Mouse (Mus musculus) heart, embryonic 14.5 days (tissue): ENCODE measurements around the gene Creb5. TPM values are rescaled to one million over a fixed set of nuclear protein-coding genes. Genes with fewer than 3 reads are reported as not detected.
A peak's percentile ranks its signal among the peaks of the same experiment; 100 is the strongest.

Experiments
- ATAC-seq: fragments of 200-750 bp; cut with Nextera tagmentation; 2 replicates; pipeline ENCODE4 v1.8.0; 2017; ENCODE audit warnings: low read depth, moderate TSS enrichment; ENCODE audit not compliant: insufficient number of reproducible peaks, insufficient read depth, low FRiP score
- H3K27ac ChIP-seq, 2 experiments: fragments of 200-500 bp in 1 of 2; fragments of 300-500 bp in 1 of 2; sonication (generic) in 1 of 2; replicated peaks in 1 of 2; 2 replicates each; pipeline ENCODE4 v1.5.1; 2012 to 2014; ENCODE audit warnings: low read depth in 2 of 2, low read length in 2 of 2, control low read depth in 1 of 2, mild to moderate bottlenecking in 1 of 2, mixed read lengths in 1 of 2; ENCODE audit not compliant: control insufficient read depth in 1 of 2, insufficient read depth in 1 of 2
- H3K27me3 ChIP-seq: fragments of 300-500 bp; sonication (generic); 2 replicates; pipeline ENCODE4 v1.6.1; 2014; ENCODE audit warnings: mild to moderate bottlenecking, low read length, control low read depth; ENCODE audit not compliant: control insufficient read depth, insufficient read depth
- H3K36me3 ChIP-seq: fragments of 300-500 bp; sonication (generic); 2 replicates; pipeline ENCODE4 v1.6.1; 2014; ENCODE audit warnings: mild to moderate bottlenecking, control low read depth, low read length, mixed read lengths; ENCODE audit not compliant: control insufficient read depth, insufficient read depth
- H3K4me1 ChIP-seq, 2 experiments: fragments of 200-500 bp in 1 of 2; fragments of 300-500 bp in 1 of 2; sonication (generic) in 1 of 2; 2 replicates each; pipeline ENCODE4 v1.6.1; 2012 to 2014; ENCODE audit warnings: low read length in 2 of 2, control low read depth in 1 of 2, mixed read lengths in 1 of 2; ENCODE audit not compliant: control insufficient read depth in 2 of 2, insufficient read depth in 2 of 2
- H3K4me2 ChIP-seq: fragments of 300-500 bp; sonication (generic); 2 replicates; pipeline ENCODE4 v1.6.1; 2014; ENCODE audit warnings: mild to moderate bottlenecking, low read length
- H3K4me3 ChIP-seq, 2 experiments: fragments of 200-500 bp in 1 of 2; fragments of 300-500 bp in 1 of 2; sonication (generic) in 1 of 2; 2 replicates each; pipeline ENCODE4 v1.5.1; 2012 to 2014; ENCODE audit warnings: low read length in 2 of 2, mild to moderate bottlenecking in 2 of 2, control low read depth in 1 of 2, low read depth in 1 of 2, moderate library complexity in 1 of 2; ENCODE audit not compliant: control insufficient read depth in 1 of 2, insufficient read depth in 1 of 2
- H3K9ac ChIP-seq: fragments of 300-500 bp; sonication (generic); 2 replicates; pipeline ENCODE4 v1.6.1; 2014; ENCODE audit warnings: mild to moderate bottlenecking, low read length
- H3K9me3 ChIP-seq: fragments of 300-500 bp; sonication (generic); 2 replicates; pipeline ENCODE4 v1.6.1; 2016; ENCODE audit warnings: low read length, control low read depth; ENCODE audit not compliant: control insufficient read depth
- WGBS: fragments of 180-500 bp; shearing (Covaris S2); extraction: QIAGEN DNeasy Blood & Tissue Kit; methylation state at CpG from one replicate; pipeline ENCODE4 v1.1.7; 2014; 5-methylcytosine and 5-hydroxymethylcytosine counted together
- polyA plus RNA-seq: library from polyadenylated mRNA; unstranded; fragments of >200 nt; fragmentation: Nextera tagmentation; extraction: Ambion mirVana; gene quantifications from 2 replicates; pipeline ENCODE4 v1.2.1, GENCODE M21; 2014

Gene Creb5
- polyA plus RNA-seq, result 36.0 and 38.3 TPM in 2 replicates

DNA sequence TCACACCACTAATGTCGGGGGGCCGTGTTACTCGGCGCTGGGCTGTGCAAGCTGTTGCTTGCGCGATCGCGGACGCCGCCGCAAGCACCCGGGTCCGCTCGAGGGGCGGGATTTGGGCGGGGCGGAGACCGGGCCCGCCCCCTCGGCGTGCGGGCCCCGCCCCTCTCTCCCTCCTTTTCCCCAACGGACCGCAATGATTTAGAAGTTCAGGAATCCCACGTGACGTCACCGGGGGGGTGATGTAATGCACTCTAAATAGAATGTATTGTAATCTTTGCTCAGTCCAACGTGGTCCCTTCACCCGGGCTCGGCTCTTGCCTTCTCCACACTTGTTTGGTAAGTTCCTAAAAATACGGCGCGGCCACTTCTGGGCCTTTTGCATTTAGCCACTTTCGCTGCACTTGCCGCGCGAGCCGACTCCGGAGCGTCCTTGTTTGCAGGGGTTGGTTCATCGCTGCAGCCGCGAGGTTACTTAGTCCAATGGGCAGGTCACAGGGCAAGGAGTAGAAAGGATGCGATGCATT lies at the start of gene Creb5:
Gene Creb5, plus strand, starts transcription at position 233 of the 524 bp plus-strand sequence.
- H3K4me3 ChIP-seq, result peak within 1 kb of the TSS; percentile 60 to 83
- H3K4me1 ChIP-seq, result peaks cover 4 to 22% of the 10 kb centered on the region in 2 experiments
- H3K9me3 ChIP-seq, result no peaks in the 10 kb centered on the region
- H3K36me3 ChIP-seq, result no peaks in the 10 kb centered on the region
- no peaks in the 10 kb centered on the region; the same call in 1 of the 2 replicates for H3K27me3 ChIP-seq
- peak; percentile 88 for ATAC-seq
- under 1% methylated on average over 45 of the region's 45 CpGs for WGBS
- peak within 1 kb of the TSS; percentile 87 for H3K4me2 ChIP-seq
- H3K27ac ChIP-seq, result peak within 1 kb of the TSS; percentile 93 to 95
- H3K9ac ChIP-seq, result peak within 1 kb of the TSS; percentile 93

DNA sequence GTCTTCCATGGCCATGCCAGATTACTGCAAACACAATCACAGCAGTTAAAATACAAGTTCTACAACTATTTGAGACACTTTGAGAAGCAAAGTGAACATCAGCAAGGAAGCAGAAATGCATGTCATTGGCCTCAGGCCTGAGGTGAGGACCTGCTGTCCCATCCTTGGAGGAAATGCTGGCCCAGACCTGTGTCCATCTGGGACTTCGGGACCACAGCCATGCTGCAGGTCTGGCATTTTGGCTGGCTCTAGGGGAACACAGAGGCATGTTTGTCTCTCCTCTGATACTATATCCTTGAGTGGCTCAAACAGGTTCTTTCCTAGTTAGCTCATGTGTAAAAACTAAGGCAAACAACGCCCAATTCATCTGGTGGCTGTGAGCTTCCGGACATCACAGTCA lies 27.2 kb upstream of the Creb5 start:
- H3K9ac ChIP-seq, result no peak overlapping the region
- no peak overlapping the region for H3K4me3 ChIP-seq
- H3K4me2 ChIP-seq, result no peak overlapping the region
- H3K4me1 ChIP-seq, result no peaks in the 10 kb centered on the region
- no peaks in the 10 kb centered on the region for H3K9me3 ChIP-seq
- no peaks in the 10 kb centered on the region for H3K27me3 ChIP-seq
- H3K27ac ChIP-seq, result no peak overlapping the region
- H3K36me3 ChIP-seq, result no peaks in the 10 kb centered on the region
- no peak for ATAC-seq
- 77% methylated on average over 3 of the region's 3 CpGs for WGBS

DNA sequence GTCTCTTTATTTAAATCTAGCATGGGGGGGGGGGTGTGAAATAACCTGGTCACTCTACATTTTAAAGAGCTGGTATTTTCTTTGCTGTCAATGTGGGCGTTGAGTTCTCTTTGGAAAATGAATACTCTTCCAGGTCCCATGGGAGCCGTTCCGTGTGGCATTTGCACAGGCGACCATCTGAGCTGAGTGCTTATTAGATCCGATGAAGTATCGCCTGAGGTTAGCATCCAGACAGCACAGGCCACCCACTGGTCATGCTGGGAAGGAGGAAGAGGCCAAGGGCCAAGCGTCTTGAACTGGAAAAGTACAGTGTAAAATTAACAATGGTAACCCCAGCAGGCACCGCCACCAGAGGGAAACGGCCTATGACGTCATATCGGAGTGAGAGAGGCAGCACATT lies 24.7 kb upstream of the Creb5 start:
- H3K9me3 ChIP-seq, result no peaks in the 10 kb centered on the region
- ATAC-seq, result no peak
- H3K4me1 ChIP-seq, result peaks cover 0 to 6% of the 10 kb centered on the region in 2 experiments; a peak in 2 of 4 replicates
- no peak overlapping the region for H3K4me2 ChIP-seq
- no peak overlapping the region for H3K4me3 ChIP-seq
- no peaks in the 10 kb centered on the region for H3K27me3 ChIP-seq
- WGBS, result 73% methylated on average over 11 of the region's 11 CpGs
- H3K9ac ChIP-seq, result no peak overlapping the region
- H3K27ac ChIP-seq, result no peak overlapping the region
- no peaks in the 10 kb centered on the region for H3K36me3 ChIP-seq

GRCm38 (mm10) chr6:53267036-53267435 lies 20.0 kb upstream of the Creb5 start:
- peaks cover 3 to 20% of the 10 kb centered on the region in 2 experiments for H3K4me1 ChIP-seq
- no peak overlapping the region for H3K27ac ChIP-seq
- H3K9me3 ChIP-seq, result no peaks in the 10 kb centered on the region
- peak overlapping the region; percentile 44 for H3K4me2 ChIP-seq
- 25% methylated on average over 7 of the region's 7 CpGs for WGBS
- H3K36me3 ChIP-seq, result no peaks in the 10 kb centered on the region
- H3K9ac ChIP-seq, result no peak overlapping the region
- no peak for ATAC-seq
- H3K27me3 ChIP-seq, result no peaks in the 10 kb centered on the region
- H3K4me3 ChIP-seq, result no peak overlapping the region

GRCm38 (mm10) chr6:53267732-53268505 lies 19.2 kb upstream of the Creb5 start:
- Histone ChIP-seq H3K27me3 (no peaks in the 10 kb centered on the region), H3K4me2 (peak overlapping the region; percentile 16; the same call in 1 of the 2 replicates), H3K4me3 (no peak overlapping the region), H3K9ac (no peak overlapping the region), H3K4me1 (peaks cover 3 to 20% of the 10 kb centered on the region in 2 experiments), H3K27ac (no peak overlapping the region), H3K36me3 (no peaks in the 10 kb centered on the region), H3K9me3 (no peaks in the 10 kb centered on the region)
- 44% methylated on average over 12 of the region's 12 CpGs for WGBS
- ATAC-seq, result no peak

DNA sequence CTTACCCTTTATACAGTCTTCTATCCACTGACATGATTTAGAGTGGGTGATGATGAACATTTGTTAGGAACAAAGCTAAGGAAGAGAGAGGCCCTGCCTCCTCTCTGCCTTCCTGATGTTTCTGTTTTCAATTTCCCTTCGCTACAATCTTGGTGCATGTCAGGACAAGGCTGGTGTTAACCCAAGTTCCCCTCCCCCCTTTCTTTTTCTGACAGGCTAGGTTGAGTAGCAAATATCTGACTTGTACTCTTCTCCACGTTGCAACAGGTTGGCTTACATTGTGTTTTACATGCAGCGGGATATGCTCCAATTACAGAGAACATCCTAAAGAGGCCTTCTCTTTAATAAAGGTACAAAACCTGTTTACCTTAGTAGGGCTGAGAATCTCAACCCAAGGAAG lies 15.9 kb upstream of the Creb5 start:
- H3K36me3 ChIP-seq, result no peaks in the 10 kb centered on the region
- H3K9me3 ChIP-seq, result no peaks in the 10 kb centered on the region
- no peak overlapping the region for H3K27ac ChIP-seq
- no peak overlapping the region for H3K9ac ChIP-seq
- H3K4me3 ChIP-seq, result no peak overlapping the region
- WGBS, result 56% methylated on average over 3 of the region's 3 CpGs
- H3K4me2 ChIP-seq, result no peak overlapping the region
- ATAC-seq, result no peak
- peaks cover 3 to 20% of the 10 kb centered on the region in 2 experiments for H3K4me1 ChIP-seq
- H3K27me3 ChIP-seq, result no peaks in the 10 kb centered on the region

DNA sequence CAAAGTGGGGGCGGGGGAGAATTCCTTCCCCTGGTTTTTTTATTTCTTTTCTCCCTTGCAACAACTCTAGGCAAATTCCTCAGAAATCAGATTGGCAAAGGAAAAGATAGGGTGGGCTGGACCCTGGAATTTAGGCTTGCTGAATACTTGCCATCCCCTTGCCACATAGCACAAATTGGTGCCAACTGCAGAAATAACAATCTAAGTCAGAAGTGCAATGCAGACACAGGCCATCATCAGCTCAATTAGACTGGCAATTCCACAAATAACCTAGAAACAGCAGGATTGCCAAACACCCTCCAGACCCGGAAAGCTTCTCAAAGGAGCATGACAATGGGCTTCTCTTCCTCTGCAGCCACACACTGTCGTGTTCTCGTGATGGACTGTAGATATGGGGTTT lies 15.4 kb upstream of the Creb5 start:
- 50% methylated on average over 4 of the region's 4 CpGs for WGBS
- ATAC-seq, result no peak
- H3K4me2 ChIP-seq, result no peak overlapping the region
- H3K27ac ChIP-seq, result no peak overlapping the region
- no peaks in the 10 kb centered on the region for H3K27me3 ChIP-seq
- no peak overlapping the region for H3K9ac ChIP-seq
- H3K4me1 ChIP-seq, result peaks cover 3 to 20% of the 10 kb centered on the region in 2 experiments
- no peaks in the 10 kb centered on the region for H3K9me3 ChIP-seq
- H3K4me3 ChIP-seq, result no peak overlapping the region
- H3K36me3 ChIP-seq, result no peaks in the 10 kb centered on the region
